Mouse (Mus musculus) intestine, embryonic 14.5 days (tissue): ENCODE results near the gene Nucb1. TPM values are rescaled to one million over a fixed set of nuclear protein-coding genes. Genes with fewer than 3 reads are reported as not detected.
"Not testable (repeated sequence)": the region's sequence is repeated elsewhere in the genome, so short reads cannot be mapped to it uniquely, and the experiment has no call there.

ENCODE experiments used
- ATAC-seq: fragments of 200-750 bp; cut with Nextera tagmentation; replicated peaks from 2 replicates; pipeline ENCODE4 v1.8.0; 2017; ENCODE audit warnings: low read depth, moderate number of reproducible peaks, moderate TSS enrichment, moderate library complexity; ENCODE audit not compliant: low FRiP score, low TSS enrichment
- DNase-seq: peaks from one replicate; pipeline ENCODE4 v3.0.0-alpha.2; 2018; ENCODE audit warnings: low spot score
- H3K27ac ChIP-seq: fragments of 300-500 bp; sonication (generic); 2 replicates; pipeline ENCODE4 v1.5.1; 2014; ENCODE audit warnings: low read depth, mild to moderate bottlenecking, control low read depth
- H3K27me3 ChIP-seq: fragments of 300-500 bp; sonication (generic); replicated peaks from 2 replicates; pipeline ENCODE4 v1.6.1; 2014; ENCODE audit warnings: low read length, control low read depth; ENCODE audit not compliant: control insufficient read depth, insufficient read depth
- H3K36me3 ChIP-seq: fragments of 300-500 bp; sonication (generic); 2 replicates; pipeline ENCODE4 v1.6.1; 2014; ENCODE audit warnings: low read length, control low read depth; ENCODE audit not compliant: control insufficient read depth, insufficient read depth
- H3K4me1 ChIP-seq: fragments of 300-500 bp; sonication (generic); replicated peaks from 2 replicates; pipeline ENCODE4 v1.6.1; 2014; ENCODE audit warnings: low read length, control low read depth, mixed read lengths; ENCODE audit not compliant: control insufficient read depth, insufficient read depth
- H3K4me2 ChIP-seq: fragments of 300-500 bp; sonication (generic); 2 replicates; pipeline ENCODE4 v1.6.1; 2014; ENCODE audit warnings: low read length
- H3K4me3 ChIP-seq: fragments of 300-500 bp; sonication (generic); 2 replicates; pipeline ENCODE4 v1.5.1; 2014; ENCODE audit warnings: low read depth, low read length, control low read depth, mixed read lengths
- H3K9ac ChIP-seq: fragments of 300-500 bp; sonication (generic); 2 replicates; pipeline ENCODE4 v1.6.1; 2014; ENCODE audit warnings: mild to moderate bottlenecking, low read length
- H3K9me3 ChIP-seq: fragments of 300-500 bp; sonication (generic); 2 replicates; pipeline ENCODE4 v1.6.1; 2016; ENCODE audit warnings: low read length, control low read depth; ENCODE audit not compliant: control insufficient read depth
- WGBS: fragments of 180-500 bp; shearing (Covaris S2); extraction: QIAGEN DNeasy Blood & Tissue Kit; methylation state at CpG from one replicate; pipeline ENCODE4 v1.1.7; 2014; 5-methylcytosine and 5-hydroxymethylcytosine counted together
- polyA plus RNA-seq: library from polyadenylated mRNA; unstranded; fragments of >200 nt; fragmentation: Nextera tagmentation; extraction: Ambion mirVana; gene quantifications from 2 replicates; pipeline ENCODE4 v1.2.1, GENCODE M21; 2014

Nucb1 gene
- polyA plus RNA-seq, 1 experiment from 2014 or later: 192 TPM

GRCm38 (mm10) chr7:45529461-45529860 is 19.3 kb upstream of the Nucb1 start:
- 15% methylated on average over 6 of the region's 6 CpGs for WGBS
- H3K27me3 ChIP-seq: no peaks in the 10 kb centered on the region
- H3K9ac ChIP-seq: 0 out of 2 replicates have a peak overlapping the region, but pooled peaks have one; percentile 3
- peak overlapping the region; percentile 51; the same call in 1 of the 2 replicates for H3K27ac ChIP-seq
- no peaks in the 10 kb centered on the region for H3K36me3 ChIP-seq
- H3K4me2 ChIP-seq: no peak overlapping the region
- DNase-seq: no peak
- no peak for ATAC-seq
- no peaks in the 10 kb centered on the region for H3K9me3 ChIP-seq
- peaks cover 14% of the 10 kb centered on the region for H3K4me1 ChIP-seq
- no peak overlapping the region for H3K4me3 ChIP-seq

GRCm38 (mm10) chr7:45527169-45527568 is 17.0 kb upstream of the Nucb1 start:
- not testable (repeated sequence) for ATAC-seq, DNase-seq, H3K9me3 ChIP-seq, H3K9ac ChIP-seq, H3K4me3 ChIP-seq, H3K36me3 ChIP-seq, H3K27me3 ChIP-seq, H3K4me2 ChIP-seq
- 87% methylated on average over 6 of the region's 6 CpGs for WGBS
- Histone ChIP-seq H3K4me1 (peaks cover 29% of the 10 kb centered on the region), H3K27ac (peak overlapping the region; percentile 90; the same call in 1 of the 2 replicates)

- WGBS: 23% methylated on average over 7 of the region's 7 CpGs
- H3K4me2 ChIP-seq: peak overlapping the region; percentile 95
These were observed 16.4 kb upstream of the Nucb1 start for GRCm38 (mm10) chr7:45526474-45527120.

GRCm38 (mm10) chr7:45525809-45526473 is 15.7 kb upstream of the Nucb1 start, which contains the start of the genes Ppp1r15a and Plekha4:
TSS of gene Ppp1r15a (minus strand) at chr7:45526268.
TSS of gene Plekha4 (plus strand) at chr7:45526330.
- Histone ChIP-seq H3K27ac (peak within 1 kb of the TSS; percentile 90), H3K9me3 (no peaks in the 10 kb centered on the region), H3K4me1 (peaks cover 31% of the 10 kb centered on the region), H3K9ac (peak within 1 kb of the TSS; percentile 78), H3K4me3 (peak within 1 kb of the TSS; percentile 88), H3K4me2 (peak within 1 kb of the TSS; percentile 95), H3K27me3 (no peaks in the 10 kb centered on the region), H3K36me3 (peaks cover 9% of the 10 kb centered on the region; the same call in 1 of the 2 replicates)
- peak; percentile 100 for DNase-seq
- ATAC-seq: peak; percentile 85
- under 1% methylated on average over 54 of the region's 54 CpGs for WGBS

More at GRCm38 (mm10) chr7:45526474-45527120, 16.4 kb upstream of the Nucb1 start:
- H3K4me1 ChIP-seq: peaks cover 31% of the 10 kb centered on the region
- H3K9me3 ChIP-seq: no peaks in the 10 kb centered on the region
- H3K27me3 ChIP-seq: no peaks in the 10 kb centered on the region
- DNase-seq (no peak), ATAC-seq (no peak)
- peak overlapping the region; percentile 78 for H3K9ac ChIP-seq
- peak overlapping the region; percentile 88 for H3K4me3 ChIP-seq
- peak overlapping the region; percentile 90 for H3K27ac ChIP-seq
- H3K36me3 ChIP-seq: peaks cover 9% of the 10 kb centered on the region; the same call in 1 of the 2 replicates

GRCm38 (mm10) chr7:45524841-45525621 is 14.8 kb upstream of the Nucb1 start:
- WGBS: 25% methylated on average over 12 of the region's 12 CpGs
- Histone ChIP-seq H3K4me3 (peak overlapping the region; percentile 88), H3K36me3 (peaks cover 9% of the 10 kb centered on the region; the same call in 1 of the 2 replicates), H3K9ac (peak overlapping the region; percentile 78), H3K4me1 (peaks cover 31% of the 10 kb centered on the region), H3K27me3 (no peaks in the 10 kb centered on the region), H3K27ac (peak overlapping the region; percentile 90), H3K9me3 (no peaks in the 10 kb centered on the region), H3K4me2 (peak overlapping the region; percentile 95)
- ATAC-seq (no peak), DNase-seq (no peak)

- H3K4me2 ChIP-seq: peak overlapping the region; percentile 33
- no peak overlapping the region for H3K4me3 ChIP-seq
- DNase-seq (no peak), ATAC-seq (no peak)
- no peaks in the 10 kb centered on the region for H3K27me3 ChIP-seq
- peaks cover 32% of the 10 kb centered on the region for H3K4me1 ChIP-seq
- 76% methylated on average over 13 of the region's 13 CpGs for WGBS
- peaks cover 9% of the 10 kb centered on the region; the same call in 1 of the 2 replicates for H3K36me3 ChIP-seq
- H3K27ac ChIP-seq: no peak overlapping the region
- no peak overlapping the region; the same call in 1 of the 2 replicates for H3K9ac ChIP-seq
- H3K9me3 ChIP-seq: no peaks in the 10 kb centered on the region
These were observed 13.5 kb upstream of the Nucb1 start for GRCm38 (mm10) chr7:45523678-45524170.

GRCm38 (mm10) chr7:45522957-45523676 is 12.9 kb upstream of the Nucb1 start:
- Histone ChIP-seq H3K4me1 (peaks cover 32% of the 10 kb centered on the region), H3K4me2 (peak overlapping the region; percentile 33), H3K27me3 (no peaks in the 10 kb centered on the region), H3K9ac (no peak overlapping the region), H3K4me3 (no peak overlapping the region), H3K27ac (no peak overlapping the region), H3K36me3 (peaks cover 9% of the 10 kb centered on the region; the same call in 1 of the 2 replicates), H3K9me3 (no peaks in the 10 kb centered on the region)
- DNase-seq: no peak
- 65% methylated on average over 18 of the region's 18 CpGs for WGBS
- no peak for ATAC-seq
